In the genomic region with DNA sequence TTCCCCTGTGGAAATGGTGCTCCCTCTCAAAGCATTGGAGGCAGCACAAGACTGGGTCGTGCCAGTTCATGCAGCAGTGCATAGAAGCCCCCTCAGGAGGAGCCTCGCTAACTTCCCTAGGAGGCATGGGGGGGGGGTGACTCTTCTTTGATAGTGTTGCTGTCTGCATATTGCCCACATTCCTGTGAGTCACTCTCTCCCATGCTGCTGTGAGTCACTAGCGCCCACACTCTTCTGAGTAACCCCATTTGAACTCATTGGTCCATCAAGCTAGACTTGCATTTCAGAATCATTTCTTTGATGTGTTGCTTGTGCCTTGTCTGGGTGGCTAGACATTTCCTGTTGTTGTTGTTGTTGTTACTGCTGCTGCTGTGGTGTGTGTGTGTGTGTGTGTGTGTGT, we compare ENCODE assay signal across 20 mouse cellular contexts. TPM values are rescaled to one million over a fixed set of nuclear protein-coding genes. Genes with fewer than 3 reads are reported as not detected.
DNase-seq lines count a peak whose midpoint lies in the region; TF ChIP-seq lines count a peak whose summit lies in the region.
"Had no signal": no experiment of that assay in that cellular context is flagged by ENCODE, and none has a peak within 500 bp of the region (broad histone marks: within the 10 kb centered on the region; RNA-seq: fewer than 3 reads in every experiment).

No protein-coding gene starts in this region.

- DNase-seq in left cerebral cortex, adult 18-20 months (ENCODE audit: low spot score in 2 of 2), result peak; percentile 76 to 81
- DNase-seq in left cerebral cortex, adult 11 months (ENCODE audit: low spot score), result no peak
- peak; percentile 70 for DNase-seq in CD4-positive, CD25-positive, alpha-beta regulatory T cell, adult 2 months (ENCODE audit: low read depth, low spot score)
- DNase-seq in right cerebral cortex, postnatal 25 days, result peak; percentile 70
- DNase-seq in ovary, postnatal 36 days (ENCODE audit: low spot score), result no peak
- no peak for DNase-seq in yolk sac, embryonic 10.5 days (ENCODE audit: low spot score)
- DNase-seq: cerebellum, adult 9-11 months; kidney, adult 8-10 months; lung, postnatal 10 days; thymus, postnatal 14 days had no signal

- peaks cover 20% of the 10 kb centered on the region for H3K4me1 ChIP-seq in embryonic fibroblast, embryonic 13.5 days (ENCODE audit: control insufficient read depth, insufficient read depth, low read length)
- H3K4me1 ChIP-seq: liver, embryonic 12.5 days had no signal

- TF ChIP-seq POLR2A in embryonic fibroblast, embryonic 13.5 days (IDR thresholded peaks at IDR 0.05; ENCODE audit: low read depth, low read length), result no peak

- H3K4me3 ChIP-seq in embryonic fibroblast, embryonic 13.5 days (ENCODE audit: insufficient read depth, low read length), result no peak overlapping the region
- H3K4me3 ChIP-seq: embryonic facial prominence, embryonic 10.5 days; forebrain, embryonic 10.5 days; heart, embryonic 15.5 days; liver, embryonic 12.5 days; midbrain, embryonic 13.5 days; neural tube, embryonic 12.5 days had no signal

- 0 out of 2 replicates have a peak overlapping the region, but pooled peaks have one; percentile 37 for H3K27ac ChIP-seq in embryonic fibroblast, embryonic 13.5 days (ENCODE audit: insufficient read depth, low read length)
- H3K27ac ChIP-seq: embryonic facial prominence, embryonic 10.5 days; forebrain, embryonic 10.5 days; heart, embryonic 15.5 days; hindbrain, embryonic 14.5 days; liver, embryonic 12.5 days; midbrain, embryonic 13.5 days; neural tube, embryonic 12.5 days had no signal

- no peak for TF ChIP-seq CTCF in embryonic fibroblast, embryonic 13.5 days (IDR thresholded peaks at IDR 0.05; ENCODE audit: borderline replicate concordance, insufficient read depth, low read length)

RNA-seq across cellular contexts. Expression of a gene that starts 8.7 kb away (rescaled TPM):
- 10 to 100 TPM; 20.6 to 24.9 TPM for total RNA-seq in left cerebral cortex, adult 18-20 months (2021)
- polyA plus RNA-seq in embryonic fibroblast, embryonic 13.5 days (2011; ENCODE audit: insufficient read length, low read depth, missing spikeins), result 19.4 and 23.7 TPM in 2 replicates
- polyA plus RNA-seq: heart, embryonic 15.5 days had no signal

RNA-seq across cellular contexts. Expression of a gene that starts 18.2 kb away (rescaled TPM):
- 1 to 10 TPM; 1.2 to 2.5 TPM for total RNA-seq in left cerebral cortex, adult 18-20 months (2021)
- polyA plus RNA-seq in embryonic fibroblast, embryonic 13.5 days (2011; ENCODE audit: insufficient read length, low read depth, missing spikeins), result 2.6 and 3.1 TPM in 2 replicates

RNA-seq across cellular contexts. Expression of a gene that starts 24.5 kb away (rescaled TPM):
- not detected for total RNA-seq in left cerebral cortex, adult 18-20 months (2021)
- not detected in 2 replicates for polyA plus RNA-seq in embryonic fibroblast, embryonic 13.5 days (2011; ENCODE audit: insufficient read length, low read depth, missing spikeins)
- total RNA-seq: gastrocnemius, postnatal 4 days; layer of hippocampus, adult 8-10 months had no signal
- polyA plus RNA-seq: embryonic facial prominence, embryonic 10.5 days; forebrain, embryonic 10.5 days; heart, embryonic 15.5 days; liver, embryonic 12.5 days; neural tube, embryonic 12.5 days had no signal

RNA-seq across cellular contexts. Expression of a gene that starts 37.3 kb away (rescaled TPM):
- under 1 TPM in 1 of 2 experiments, not detected in 1; 0.81 TPM for total RNA-seq in left cerebral cortex, adult 18-20 months (2021)
- polyA plus RNA-seq in embryonic fibroblast, embryonic 13.5 days (2011; ENCODE audit: insufficient read length, low read depth, missing spikeins), result 0.72 TPM in 1 of 2 replicates, not detected in the other

RNA-seq across cellular contexts. Expression of a gene that starts 37.3 kb away (rescaled TPM):
- total RNA-seq in left cerebral cortex, adult 18-20 months (2021), result 10 to 100 TPM; 59.0 to 64.5 TPM
- 104 and 143 TPM in 2 replicates for polyA plus RNA-seq in embryonic fibroblast, embryonic 13.5 days (2011; ENCODE audit: insufficient read length, low read depth, missing spikeins)

Comparison
In these comparisons a context has a peak if more than half of its experiments do, and no peak if none do; other contexts are left out.
1. DNase-seq: peak in left cerebral cortex, adult 18-20 months (2 of 2), CD4-positive, CD25-positive, alpha-beta regulatory T cell, adult 2 months (single experiment) and right cerebral cortex, postnatal 25 days (single experiment); none in left cerebral cortex, adult 11 months (single experiment), ovary, postnatal 36 days (single experiment) and yolk sac, embryonic 10.5 days (single experiment).